Comparison of ENCODE assay signal across 9 mouse cellular contexts in genomic region chr4:116684665-116685064, GRCm38 (mm10). TPM values are rescaled to one million over a fixed set of nuclear protein-coding genes. Genes with fewer than 3 reads are reported as not detected.
DNase-seq lines count a peak whose midpoint lies in the region; ATAC-seq and TF ChIP-seq lines count a peak whose summit lies in the region.
"Had no signal": no experiment of that assay in that cellular context is flagged by ENCODE, and none has a peak within 500 bp of the region (broad histone marks: within the 10 kb centered on the region; RNA-seq: fewer than 3 reads in every experiment).

No protein-coding gene starts in this region.

- peak overlapping the region; percentile 86 for H3K4me2 ChIP-seq in heart, embryonic 14.5 days (ENCODE audit: low read length)
- peak overlapping the region; percentile 80; the same call in 1 of the 2 replicates for H3K4me2 ChIP-seq in forebrain, embryonic 16.5 days (ENCODE audit: low read length)
- peak overlapping the region; percentile 88 for H3K4me2 ChIP-seq in liver, embryonic 16.5 days (ENCODE audit: low read depth, low read length)

- H3K9ac ChIP-seq in heart, embryonic 14.5 days (ENCODE audit: low read length) = peak overlapping the region; percentile 87
- H3K9ac ChIP-seq in ES-Bruce4 (ENCODE audit: low read depth, poor library complexity, severe bottlenecking) = peak overlapping the region; percentile 62
- no peak overlapping the region for H3K9ac ChIP-seq in forebrain, embryonic 16.5 days (replicated peaks; ENCODE audit: low read depth, low read length)
- H3K9ac ChIP-seq in liver, embryonic 16.5 days (ENCODE audit: low read depth, low read length) = no peak overlapping the region

- peak overlapping the region in 1 of 2 experiments; percentile 66; a peak in 2 of 4 replicates for H3K4me3 ChIP-seq in heart, embryonic 14.5 days (ENCODE audit: control insufficient read depth in 1 of 2, insufficient read depth in 1 of 2, low read depth in 1 of 2, low read length in 2 of 2)
- H3K4me3 ChIP-seq in ES-Bruce4 (ENCODE audit: low read depth, low read length) = peak overlapping the region; percentile 52; the same call in 1 of the 2 replicates
- no peak overlapping the region for H3K4me3 ChIP-seq in forebrain, embryonic 16.5 days (replicated peaks; ENCODE audit: low read length)
- peak overlapping the region; percentile 77 for H3K4me3 ChIP-seq in liver, embryonic 16.5 days (ENCODE audit: low read depth, low read length)

- no peak for TF ChIP-seq EP300 in ES-Bruce4 (IDR thresholded peaks at IDR 0.05; ENCODE audit: insufficient read depth, low read depth, low read length)

- ATAC-seq in heart, embryonic 14.5 days (ENCODE audit: insufficient number of reproducible peaks, insufficient read depth, low FRiP score, low read depth) = no peak
- no peak for ATAC-seq in forebrain, embryonic 16.5 days
- ATAC-seq in liver, embryonic 16.5 days (ENCODE audit: low read depth) = no peak

- no peaks in the 10 kb centered on the region for H3K9me3 ChIP-seq in heart, embryonic 14.5 days (ENCODE audit: control insufficient read depth, low read length)
- no peaks in the 10 kb centered on the region for H3K9me3 ChIP-seq in ES-Bruce4 (replicated peaks; ENCODE audit: control insufficient read depth, insufficient read depth, low read length, poor library complexity, severe bottlenecking)
- no peaks in the 10 kb centered on the region for H3K9me3 ChIP-seq in forebrain, embryonic 16.5 days (ENCODE audit: control insufficient read depth, low read length)
- H3K9me3 ChIP-seq in liver, embryonic 16.5 days (replicated peaks; ENCODE audit: control insufficient read depth, low read length) = no peaks in the 10 kb centered on the region
- H3K9me3 ChIP-seq: G1E had no signal

- peaks cover 28% of the 10 kb centered on the region for H3K36me3 ChIP-seq in heart, embryonic 14.5 days (ENCODE audit: control insufficient read depth, insufficient read depth, low read length)
- peaks cover 33% of the 10 kb centered on the region for H3K36me3 ChIP-seq in ES-Bruce4 (ENCODE audit: control insufficient read depth, insufficient read depth, low read length, poor library complexity, severe bottlenecking)
- peaks cover 2% of the 10 kb centered on the region; the same call in 1 of the 2 replicates for H3K36me3 ChIP-seq in forebrain, embryonic 16.5 days (ENCODE audit: control insufficient read depth, insufficient read depth)
- no peaks in the 10 kb centered on the region; the same call in 1 of the 2 replicates for H3K36me3 ChIP-seq in liver, embryonic 16.5 days (ENCODE audit: control insufficient read depth, insufficient read depth)

- WGBS in heart, embryonic 14.5 days = 69% methylated on average over 2 of the region's 2 CpGs
- 73% methylated on average over 2 of the region's 2 CpGs for WGBS in forebrain, embryonic 16.5 days
- 72% methylated on average over 2 of the region's 2 CpGs for WGBS in liver, embryonic 16.5 days (ENCODE audit: insufficient replicate concordance)

- H3K27me3 ChIP-seq in heart, embryonic 14.5 days (ENCODE audit: control insufficient read depth, insufficient read depth, low read length) = no peaks in the 10 kb centered on the region
- H3K27me3 ChIP-seq in ES-Bruce4 (ENCODE audit: control insufficient read depth, insufficient read depth, low read length, poor library complexity, severe bottlenecking) = no peaks in the 10 kb centered on the region
- H3K27me3 ChIP-seq in forebrain, embryonic 16.5 days (replicated peaks; ENCODE audit: control insufficient read depth, insufficient read depth, low read length) = no peaks in the 10 kb centered on the region
- no peaks in the 10 kb centered on the region for H3K27me3 ChIP-seq in liver, embryonic 16.5 days (ENCODE audit: control insufficient read depth, insufficient read depth, low read depth, low read length)

- no peak for TF ChIP-seq POLR2A in ES-Bruce4 (IDR thresholded peaks at IDR 0.05; ENCODE audit: insufficient read depth, low read length)

- H3K27ac ChIP-seq in heart, embryonic 14.5 days (replicated peaks in 1 of 2; ENCODE audit: control insufficient read depth in 1 of 2, insufficient read depth in 1 of 2, low read depth in 2 of 2, low read length in 2 of 2) = peak overlapping the region; percentile 95 to 97
- peak overlapping the region; percentile 97 for H3K27ac ChIP-seq in ES-Bruce4 (ENCODE audit: insufficient read depth, low read length)
- peak overlapping the region; percentile 80; the same call in 1 of the 2 replicates for H3K27ac ChIP-seq in forebrain, embryonic 16.5 days (ENCODE audit: low read length)
- H3K27ac ChIP-seq in liver, embryonic 16.5 days (ENCODE audit: low read length) = peak overlapping the region; percentile 91

- DNase-seq in heart, adult 18-20 months = no peak
- no peak for DNase-seq in cerebellum, adult 11-12 months
- no peak for DNase-seq in gastrocnemius, postnatal 10 days
- no peak for DNase-seq in adrenal gland, postnatal 36 days

- H3K4me1 ChIP-seq in heart, embryonic 14.5 days (ENCODE audit: control insufficient read depth in 2 of 2, insufficient read depth in 2 of 2, low read length in 2 of 2) = peaks cover 7 to 16% of the 10 kb centered on the region in 2 experiments
- H3K4me1 ChIP-seq in ES-Bruce4 (ENCODE audit: control insufficient read depth, insufficient read depth, low read length) = no peaks in the 10 kb centered on the region
- peaks cover 19% of the 10 kb centered on the region for H3K4me1 ChIP-seq in forebrain, embryonic 16.5 days (replicated peaks; ENCODE audit: control insufficient read depth, insufficient read depth, low read length)
- H3K4me1 ChIP-seq in liver, embryonic 16.5 days (ENCODE audit: control insufficient read depth, low read depth, low read length) = peaks cover 37% of the 10 kb centered on the region

- no peak for TF ChIP-seq CTCF in ES-Bruce4 (IDR thresholded peaks at IDR 0.05; ENCODE audit: low read depth, low read length)

RNA-seq across cellular contexts. Expression of gene Prdx1, which starts 0.7 kb away (rescaled TPM):
- polyA plus RNA-seq in heart, embryonic 14.5 days (2014; fragmentation: Nextera tagmentation; extraction: Ambion mirVana) = 942 and 971 TPM in 2 replicates
- 100 to 1,000 TPM; 463 to 542 TPM for total RNA-seq in heart, adult 18-20 months (2021)
- 1,922 and 2,187 TPM in 2 replicates for polyA plus RNA-seq in ES-Bruce4 (2011; ENCODE audit: insufficient read depth, insufficient read length, low read depth, missing spikeins)
- 455 and 488 TPM in 2 replicates for polyA plus RNA-seq in forebrain, embryonic 16.5 days (2015; fragmentation: Nextera tagmentation; extraction: Ambion mirVana)
- 964 and 975 TPM in 2 replicates for polyA plus RNA-seq in liver, embryonic 16.5 days (2015; fragmentation: Nextera tagmentation; extraction: Ambion mirVana)
- total RNA-seq in gastrocnemius, postnatal 10 days (2021) = 100 to 1,000 TPM; 241 to 242 TPM
- total RNA-seq in adrenal gland, postnatal 36 days (2021) = 100 to 1,000 TPM; 682 to 824 TPM

RNA-seq across cellular contexts. Expression of gene Mmachc, which starts 23.5 kb away (rescaled TPM):
- 30.5 and 31.9 TPM in 2 replicates for polyA plus RNA-seq in heart, embryonic 14.5 days (2014; fragmentation: Nextera tagmentation; extraction: Ambion mirVana)
- total RNA-seq in heart, adult 18-20 months (2021) = 10 to 100 TPM; 55.3 to 55.9 TPM
- polyA plus RNA-seq in ES-Bruce4 (2011; ENCODE audit: insufficient read depth, insufficient read length, low read depth, missing spikeins) = 35.9 and 36.1 TPM in 2 replicates
- 24.9 and 27.8 TPM in 2 replicates for polyA plus RNA-seq in forebrain, embryonic 16.5 days (2015; fragmentation: Nextera tagmentation; extraction: Ambion mirVana)
- polyA plus RNA-seq in liver, embryonic 16.5 days (2015; fragmentation: Nextera tagmentation; extraction: Ambion mirVana) = 8.8 and 8.9 TPM in 2 replicates
- total RNA-seq in gastrocnemius, postnatal 10 days (2021) = 10 to 100 TPM; 23.0 to 25.6 TPM
- total RNA-seq in adrenal gland, postnatal 36 days (2021) = 10 to 100 TPM; 32.9 to 33.5 TPM

RNA-seq across cellular contexts. Expression of gene Ccdc163, which starts 23.6 kb away (rescaled TPM):
- 16.3 and 20.5 TPM in 2 replicates for polyA plus RNA-seq in heart, embryonic 14.5 days (2014; fragmentation: Nextera tagmentation; extraction: Ambion mirVana)
- 1 to 10 TPM; 4.3 to 5.4 TPM for total RNA-seq in heart, adult 18-20 months (2021)
- 45.2 and 49.0 TPM in 2 replicates for polyA plus RNA-seq in ES-Bruce4 (2011; ENCODE audit: insufficient read depth, insufficient read length, low read depth, missing spikeins)
- polyA plus RNA-seq in forebrain, embryonic 16.5 days (2015; fragmentation: Nextera tagmentation; extraction: Ambion mirVana) = 14.1 and 14.8 TPM in 2 replicates
- 10.3 and 12.4 TPM in 2 replicates for polyA plus RNA-seq in liver, embryonic 16.5 days (2015; fragmentation: Nextera tagmentation; extraction: Ambion mirVana)
- 1 to 10 TPM; 5.0 to 7.5 TPM for total RNA-seq in gastrocnemius, postnatal 10 days (2021)
- 10 to 100 TPM; 16.2 to 19.2 TPM for total RNA-seq in adrenal gland, postnatal 36 days (2021)

RNA-seq across cellular contexts. Expression of gene Akr1a1, which starts 33.2 kb away (rescaled TPM):
- polyA plus RNA-seq in heart, embryonic 14.5 days (2014; fragmentation: Nextera tagmentation; extraction: Ambion mirVana) = 620 and 648 TPM in 2 replicates
- 100 to 1,000 TPM; 310 to 328 TPM for total RNA-seq in heart, adult 18-20 months (2021)
- polyA plus RNA-seq in ES-Bruce4 (2011; ENCODE audit: insufficient read depth, insufficient read length, low read depth, missing spikeins) = 280 and 291 TPM in 2 replicates
- 794 and 796 TPM in 2 replicates for polyA plus RNA-seq in forebrain, embryonic 16.5 days (2015; fragmentation: Nextera tagmentation; extraction: Ambion mirVana)
- 294 and 297 TPM in 2 replicates for polyA plus RNA-seq in liver, embryonic 16.5 days (2015; fragmentation: Nextera tagmentation; extraction: Ambion mirVana)
- 100 to 1,000 TPM; 300 to 334 TPM for total RNA-seq in gastrocnemius, postnatal 10 days (2021)
- 100 to 1,000 TPM; 864 to 917 TPM for total RNA-seq in adrenal gland, postnatal 36 days (2021)

RNA-seq across cellular contexts. Expression of gene Tesk2, which starts 36.1 kb away (rescaled TPM):
- 2.4 and 2.7 TPM in 2 replicates for polyA plus RNA-seq in heart, embryonic 14.5 days (2014; fragmentation: Nextera tagmentation; extraction: Ambion mirVana)
- 1 to 10 TPM; 1.9 to 2.0 TPM for total RNA-seq in heart, adult 18-20 months (2021)
- polyA plus RNA-seq in ES-Bruce4 (2011; ENCODE audit: insufficient read depth, insufficient read length, low read depth, missing spikeins) = 20.6 and 21.9 TPM in 2 replicates
- polyA plus RNA-seq in forebrain, embryonic 16.5 days (2015; fragmentation: Nextera tagmentation; extraction: Ambion mirVana) = 4.3 and 5.2 TPM in 2 replicates
- 5.4 and 5.9 TPM in 2 replicates for polyA plus RNA-seq in liver, embryonic 16.5 days (2015; fragmentation: Nextera tagmentation; extraction: Ambion mirVana)
- 1 to 10 TPM; 2.9 to 3.0 TPM for total RNA-seq in gastrocnemius, postnatal 10 days (2021)
- 1 to 10 TPM; 2.9 to 5.9 TPM for total RNA-seq in adrenal gland, postnatal 36 days (2021)

Comparison
In these comparisons a context has a peak if more than half of its experiments do, and no peak if none do; other contexts are left out.
1. H3K9ac ChIP-seq: peak in heart, embryonic 14.5 days (single experiment) and ES-Bruce4 (single experiment); none in forebrain, embryonic 16.5 days (single experiment) and liver, embryonic 16.5 days (single experiment).
2. Peak in every context shown above with its lines, with median percentiles within 50 percentile points of each other: H3K27ac ChIP-seq and H3K4me2 ChIP-seq.